Mouse (Mus musculus): Measurements from ENCODE around the gene Scn10a. TPM values are rescaled to one million over a fixed set of nuclear protein-coding genes. Genes with fewer than 3 reads are reported as not detected.

Scn10a gene
- total and polyA plus RNA-seq, 3 experiments: 0.27 to 2.9 TPM; not detected in 1

GRCm38 (mm10) chr9:119728412-119729097 is 9.4 kb upstream of the Scn10a start:
- TF ChIP-seq MAZ (IDR thresholded peaks at IDR 0.05; ENCODE audit: low read depth, low read length) (no peak), SIN3A (IDR thresholded peaks at IDR 0.05; ENCODE audit: low read length) (no peak), HCFC1 (IDR thresholded peaks at IDR 0.05; ENCODE audit: low read depth, low read length) (no peak), MYC (IDR thresholded peaks at IDR 0.05; ENCODE audit: low read depth, low read length) (no peak), MYB (IDR thresholded peaks at IDR 0.05; ENCODE audit: low read depth, low read length) (no peak), POLR2A (IDR thresholded peaks at IDR 0.05; ENCODE audit: control insufficient read depth in 1 of 2, insufficient read depth in 1 of 2, low read depth in 1 of 2, low read length in 2 of 2, poor library complexity in 1 of 2) (no peak)
- H3K27me3 ChIP-seq (ENCODE audit: control insufficient read depth in 1 of 2, insufficient read depth in 2 of 2, low read length in 2 of 2): no peaks in the 10 kb centered on the region

GRCm38 (mm10) chr9:119726990-119727389 is 7.9 kb upstream of the Scn10a start:
- TF ChIP-seq TAL1 (IDR thresholded peaks at IDR 0.05; ENCODE audit: low read length) (no peak), MAFK (IDR thresholded peaks at IDR 0.05; ENCODE audit: borderline replicate concordance, low read depth, low read length) (no peak), TBP (IDR thresholded peaks at IDR 0.05; ENCODE audit: low read depth, low read length) (no peak), CHD2 (IDR thresholded peaks at IDR 0.05; ENCODE audit: low read length) (no peak)
- no peak overlapping the region for H3K4me3 ChIP-seq (ENCODE audit: control insufficient read depth in 1 of 2, insufficient read depth in 1 of 2, low read depth in 2 of 2, low read length in 2 of 2)
- H3K36me3 ChIP-seq (ENCODE audit: control insufficient read depth in 1 of 2, insufficient read depth in 2 of 2, low read length in 2 of 2): no peaks in the 10 kb centered on the region
- no peak for DNase-seq (ENCODE audit: low read depth, low spot score)
- no peaks in the 10 kb centered on the region for H3K27me3 ChIP-seq (ENCODE audit: control insufficient read depth in 1 of 2, insufficient read depth in 2 of 2, low read length in 2 of 2)
- no peak overlapping the region for H3K9ac ChIP-seq (ENCODE audit: control insufficient read depth, low read depth, low read length, poor library complexity, severe bottlenecking)
- H3K27ac ChIP-seq (ENCODE audit: control insufficient read depth, low read depth, low read length): no peak overlapping the region
- no peaks in the 10 kb centered on the region for H3K9me3 ChIP-seq (replicated peaks; ENCODE audit: insufficient read depth, low read length)
- no peaks in the 10 kb centered on the region for H3K4me1 ChIP-seq (ENCODE audit: control insufficient read depth in 1 of 2, insufficient read depth in 2 of 2, low read length in 2 of 2)
- H3K79me2 ChIP-seq (ENCODE audit: control insufficient read depth, insufficient read depth, low read length, poor library complexity): no peaks in the 10 kb centered on the region

More at GRCm38 (mm10) chr9:119728412-119729097, 9.4 kb upstream of the Scn10a start:
- H3K79me2 ChIP-seq (ENCODE audit: control insufficient read depth, insufficient read depth, low read length, poor library complexity): no peaks in the 10 kb centered on the region
- no peak overlapping the region for H3K4me3 ChIP-seq (ENCODE audit: control insufficient read depth in 1 of 2, insufficient read depth in 1 of 2, low read depth in 2 of 2, low read length in 2 of 2)
- no peaks in the 10 kb centered on the region for H3K36me3 ChIP-seq (ENCODE audit: control insufficient read depth in 1 of 2, insufficient read depth in 2 of 2, low read length in 2 of 2)
- H3K4me1 ChIP-seq (ENCODE audit: control insufficient read depth in 1 of 2, insufficient read depth in 2 of 2, low read length in 2 of 2): no peaks in the 10 kb centered on the region
- DNase-seq (ENCODE audit: low read depth, low spot score): no peak
- no peak overlapping the region for H3K9ac ChIP-seq (ENCODE audit: control insufficient read depth, low read depth, low read length, poor library complexity, severe bottlenecking)
- H3K27ac ChIP-seq (ENCODE audit: control insufficient read depth, low read depth, low read length): no peak overlapping the region
- H3K9me3 ChIP-seq (replicated peaks; ENCODE audit: insufficient read depth, low read length): no peaks in the 10 kb centered on the region

- H3K9me3 ChIP-seq (replicated peaks; ENCODE audit: insufficient read depth, low read length): no peaks in the 10 kb centered on the region
- H3K27me3 ChIP-seq (ENCODE audit: control insufficient read depth in 1 of 2, insufficient read depth in 2 of 2, low read length in 2 of 2): no peaks in the 10 kb centered on the region
Observed at GRCm38 (mm10) chr9:119725293-119725862, 6.3 kb upstream of the Scn10a start.

More at GRCm38 (mm10) chr9:119725293-119725862, 6.3 kb upstream of the Scn10a start:
- TF ChIP-seq ZNF384 (IDR thresholded peaks at IDR 0.05; ENCODE audit: low read depth, low read length) (no peak), MEF2A (IDR thresholded peaks at IDR 0.05; ENCODE audit: extremely low read depth, insufficient replicate concordance, low read depth, low read length, poor library complexity, severe bottlenecking) (no peak), POLR2AphosphoS5 (IDR thresholded peaks at IDR 0.05; ENCODE audit: borderline replicate concordance, low read depth, low read length) (no peak), RCOR1 (IDR thresholded peaks at IDR 0.05; ENCODE audit: low read depth, low read length) (no peak), MYB (IDR thresholded peaks at IDR 0.05; ENCODE audit: low read depth, low read length) (no peak), TBP (IDR thresholded peaks at IDR 0.05; ENCODE audit: low read depth, low read length) (no peak), ELF1 (IDR thresholded peaks at IDR 0.05; ENCODE audit: low read depth, low read length) (no peak), RAD21 (IDR thresholded peaks at IDR 0.05; ENCODE audit: low read depth, low read length) (no peak), TCF12 (IDR thresholded peaks at IDR 0.05; ENCODE audit: low read depth, low read length) (no peak), GABPA (IDR thresholded peaks at IDR 0.05; ENCODE audit: low read depth, low read length) (no peak), ETS1 (IDR thresholded peaks at IDR 0.05; ENCODE audit: low read depth, low read length) (no peak)
- no peaks in the 10 kb centered on the region for H3K36me3 ChIP-seq (ENCODE audit: control insufficient read depth in 1 of 2, insufficient read depth in 2 of 2, low read length in 2 of 2)
- H3K4me1 ChIP-seq (ENCODE audit: control insufficient read depth in 1 of 2, insufficient read depth in 2 of 2, low read length in 2 of 2): no peaks in the 10 kb centered on the region
- H3K79me2 ChIP-seq (ENCODE audit: control insufficient read depth, insufficient read depth, low read length, poor library complexity): no peaks in the 10 kb centered on the region
- H3K9ac ChIP-seq (ENCODE audit: control insufficient read depth, low read depth, low read length, poor library complexity, severe bottlenecking): no peak overlapping the region
- no peak overlapping the region for H3K27ac ChIP-seq (ENCODE audit: control insufficient read depth, low read depth, low read length)
- no peak for DNase-seq (ENCODE audit: low read depth, low spot score)
- H3K4me3 ChIP-seq (ENCODE audit: control insufficient read depth in 1 of 2, insufficient read depth in 1 of 2, low read depth in 2 of 2, low read length in 2 of 2): no peak overlapping the region
